Mouse (Mus musculus): ENCODE data around the gene Gm11938.

Gene Gm11938

DNA sequence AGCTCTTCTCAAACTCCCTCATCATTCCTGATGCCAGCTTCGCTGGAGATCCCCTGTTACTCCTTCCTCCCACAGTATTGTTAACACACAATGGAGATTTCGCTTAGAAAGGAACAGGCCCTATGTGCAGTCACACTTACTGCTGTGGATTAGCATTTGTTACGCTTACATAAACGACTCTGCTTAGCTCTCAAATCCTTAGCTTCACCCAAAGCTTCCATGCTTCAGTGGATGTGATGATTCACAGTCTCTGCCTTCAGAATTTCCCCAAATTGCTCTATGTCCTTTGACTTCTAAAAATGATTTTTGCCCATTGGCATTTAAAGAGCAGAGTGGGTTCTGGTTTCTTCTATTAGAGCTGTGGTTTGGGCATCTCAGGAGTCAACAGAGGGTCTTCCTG lies 29.9 kb downstream of the Gm11938 start:
- DNase-seq (ENCODE audit: low spot score in 2 of 2), result no peak

DNA sequence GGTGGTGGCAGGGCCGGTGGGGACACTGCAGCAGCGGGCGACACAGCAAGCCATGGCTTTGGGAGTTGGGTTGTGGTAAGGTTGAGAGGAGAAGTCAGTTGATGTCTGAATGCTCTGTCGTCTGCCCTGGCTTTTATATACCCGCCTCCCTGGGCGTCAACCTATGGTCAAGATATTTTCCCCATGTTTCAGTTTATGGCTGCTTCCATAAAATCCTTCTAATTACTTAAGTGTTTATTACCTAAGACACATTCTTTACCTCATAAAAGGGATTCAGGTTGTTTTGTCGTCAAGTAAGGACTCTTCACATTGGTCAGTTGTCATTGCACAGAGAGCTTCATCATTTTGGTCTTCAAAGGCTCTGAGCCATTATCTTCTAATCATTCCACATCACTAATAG lies 36.6 kb downstream of the Gm11938 start, which contains the start of gene Krtap3-1:
Krtap3-1 (minus strand) TSS at position 101 of the 400 bp plus-strand sequence.
- no peak for DNase-seq (ENCODE audit: low spot score in 2 of 2)

GRCm38 (mm10) chr11:99562580-99562979 lies 40.5 kb downstream of the Gm11938 start:
- no peak for DNase-seq (ENCODE audit: low spot score in 2 of 2)

GRCm38 (mm10) chr11:99559366-99559765 lies 43.7 kb downstream of the Gm11938 start, which contains the start of gene Gm11939:
TSS of gene Gm11939 (minus strand) at chr11:99559466.
- no peak for DNase-seq (ENCODE audit: low spot score in 2 of 2)

GRCm38 (mm10) chr11:99557976-99558745 lies 44.9 kb downstream of the Gm11938 start:
- no peak for DNase-seq (ENCODE audit: low spot score in 2 of 2)

DNA sequence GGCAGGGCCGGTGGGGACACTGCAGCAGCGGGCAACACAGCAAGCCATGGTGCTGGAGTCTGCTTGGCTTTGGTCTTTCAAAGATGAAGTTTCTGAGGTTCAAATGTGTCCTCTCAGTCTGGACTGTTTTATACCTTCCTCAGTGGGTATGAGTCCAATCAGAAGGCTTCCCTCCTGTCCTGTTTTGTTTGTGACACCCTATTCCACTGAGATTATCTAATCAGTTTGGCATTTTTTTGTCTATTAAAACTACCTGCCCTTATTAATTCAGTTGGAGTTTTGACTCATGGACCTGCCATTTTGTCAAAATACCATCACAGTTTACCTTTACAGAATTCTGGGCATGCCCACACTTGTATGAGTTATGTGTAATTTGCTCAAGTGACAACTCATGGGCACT lies 46.4 kb downstream of the Gm11938 start, which contains the start of gene Krtap3-2:
Krtap3-2 (minus strand) TSS at position 101 of the 400 bp plus-strand sequence.
- no peak for DNase-seq (ENCODE audit: low spot score in 2 of 2)

- no peak for DNase-seq (ENCODE audit: low spot score in 2 of 2)
Measured at GRCm38 (mm10) chr11:99556195-99556594, 46.9 kb downstream of the Gm11938 start.

Measured in heart, adult 9 months (tissue).